Mouse (Mus musculus): ENCODE data around the gene P2rx3.

Gene P2rx3

GRCm38 (mm10) chr2:84980188-84980587 is 57.1 kb downstream of the P2rx3 start, which contains the start of gene Prg2:
TSS of gene Prg2 (plus strand) at chr2:84980461.
- no peak for ATAC-seq (ENCODE audit: low TSS enrichment)

GRCm38 (mm10) chr2:84975580-84975979 is 61.7 kb downstream of the P2rx3 start:
- no peak for ATAC-seq (ENCODE audit: low TSS enrichment)

GRCm38 (mm10) chr2:84967318-84967991 is 69.8 kb downstream of the P2rx3 start:
- no peak for ATAC-seq (ENCODE audit: low TSS enrichment)

- ATAC-seq (ENCODE audit: low TSS enrichment): no peak
Measured at GRCm38 (mm10) chr2:84964111-84964801, 73.0 kb downstream of the P2rx3 start.

- no peak for ATAC-seq (ENCODE audit: low TSS enrichment)
Measured at GRCm38 (mm10) chr2:84962906-84963507, 74.3 kb downstream of the P2rx3 start.

- ATAC-seq (ENCODE audit: low TSS enrichment): no peak
Measured at GRCm38 (mm10) chr2:84961901-84962300, 75.4 kb downstream of the P2rx3 start.

- ATAC-seq (ENCODE audit: low TSS enrichment): no peak
Measured at GRCm38 (mm10) chr2:84961300-84961699, 76.0 kb downstream of the P2rx3 start.

- ATAC-seq (ENCODE audit: low TSS enrichment): no peak
Measured at GRCm38 (mm10) chr2:84958588-84959264, 78.5 kb downstream of the P2rx3 start.

GRCm38 (mm10) chr2:84956274-84956673 is 81.0 kb downstream of the P2rx3 start:
- ATAC-seq (ENCODE audit: low TSS enrichment): peak; percentile 93

- no peak for ATAC-seq (ENCODE audit: low TSS enrichment)
Measured at GRCm38 (mm10) chr2:84955435-84955834, 81.8 kb downstream of the P2rx3 start.

- no peak for ATAC-seq (ENCODE audit: low TSS enrichment)
Measured at GRCm38 (mm10) chr2:84952693-84953092, 84.6 kb downstream of the P2rx3 start.

GRCm38 (mm10) chr2:84952251-84952650 is 85.0 kb downstream of the P2rx3 start:
- no peak for ATAC-seq (ENCODE audit: low TSS enrichment)

- ATAC-seq (ENCODE audit: low TSS enrichment): peak; percentile 85
Measured at GRCm38 (mm10) chr2:84951027-84951426, 86.2 kb downstream of the P2rx3 start.

GRCm38 (mm10) chr2:84948721-84949120 is 88.5 kb downstream of the P2rx3 start:
- ATAC-seq (ENCODE audit: low TSS enrichment): no peak

Data from frontal cortex, adult (tissue).